Mouse (Mus musculus) stomach, embryonic 14.5 days (tissue): ENCODE measurements around the gene Fam160a1. TPM values are rescaled to one million over a fixed set of nuclear protein-coding genes. Genes with fewer than 3 reads are reported as not detected.

Source experiments
- ATAC-seq: fragments of 200-750 bp; cut with Nextera tagmentation; 2 replicates; pipeline ENCODE4 v1.8.0; 2017; ENCODE audit warnings: low read depth, moderate TSS enrichment; ENCODE audit not compliant: insufficient number of reproducible peaks, insufficient read depth, low FRiP score
- H3K27ac ChIP-seq: fragments of 300-500 bp; sonication (generic); 2 replicates; pipeline ENCODE4 v1.5.1; 2014; ENCODE audit warnings: mild to moderate bottlenecking, low read length, moderate library complexity, mixed read lengths
- H3K27me3 ChIP-seq: fragments of 300-500 bp; sonication (generic); 2 replicates; pipeline ENCODE4 v1.6.1; 2014; ENCODE audit warnings: low read length, control low read depth, mixed read lengths; ENCODE audit not compliant: control insufficient read depth, insufficient read depth
- H3K36me3 ChIP-seq: fragments of 300-500 bp; sonication (generic); 2 replicates; pipeline ENCODE4 v1.6.1; 2014; ENCODE audit warnings: mild to moderate bottlenecking, control low read depth, low read length, moderate library complexity, mixed read lengths; ENCODE audit not compliant: control insufficient read depth, insufficient read depth
- H3K4me1 ChIP-seq: fragments of 300-500 bp; sonication (generic); 2 replicates; pipeline ENCODE4 v1.6.1; 2014; ENCODE audit warnings: low read length, control low read depth, mixed read lengths; ENCODE audit not compliant: control insufficient read depth, insufficient read depth
- H3K4me2 ChIP-seq: fragments of 300-500 bp; sonication (generic); replicated peaks from 2 replicates; pipeline ENCODE4 v1.6.1; 2014; ENCODE audit warnings: low read depth, low read length, control low read depth
- H3K4me3 ChIP-seq: fragments of 300-500 bp; sonication (generic); 2 replicates; pipeline ENCODE4 v1.5.1; 2014; ENCODE audit warnings: low read depth, low read length, control low read depth
- H3K9ac ChIP-seq: fragments of 300-500 bp; sonication (generic); replicated peaks from 2 replicates; pipeline ENCODE4 v1.6.1; 2014; ENCODE audit warnings: low read depth, mild to moderate bottlenecking, control low read depth, low read length, moderate library complexity, mixed read lengths
- H3K9me3 ChIP-seq: fragments of 300-500 bp; sonication (generic); 2 replicates; pipeline ENCODE4 v1.6.1; 2016; ENCODE audit warnings: low read depth, low read length, control low read depth; ENCODE audit not compliant: control insufficient read depth
- WGBS: fragments of 180-500 bp; shearing (Covaris S2); extraction: QIAGEN DNeasy Blood & Tissue Kit; methylation state at CpG from one replicate; pipeline ENCODE4 v1.1.7; 2014; 5-methylcytosine and 5-hydroxymethylcytosine counted together
- polyA plus RNA-seq: library from polyadenylated mRNA; unstranded; fragments of >200 nt; fragmentation: Nextera tagmentation; extraction: Ambion mirVana; gene quantifications from 2 replicates; pipeline ENCODE4 v1.2.1, GENCODE M21; 2014

Fam160a1 gene
- polyA plus RNA-seq, 1 experiment from 2014 or later = 3.8 TPM

DNA sequence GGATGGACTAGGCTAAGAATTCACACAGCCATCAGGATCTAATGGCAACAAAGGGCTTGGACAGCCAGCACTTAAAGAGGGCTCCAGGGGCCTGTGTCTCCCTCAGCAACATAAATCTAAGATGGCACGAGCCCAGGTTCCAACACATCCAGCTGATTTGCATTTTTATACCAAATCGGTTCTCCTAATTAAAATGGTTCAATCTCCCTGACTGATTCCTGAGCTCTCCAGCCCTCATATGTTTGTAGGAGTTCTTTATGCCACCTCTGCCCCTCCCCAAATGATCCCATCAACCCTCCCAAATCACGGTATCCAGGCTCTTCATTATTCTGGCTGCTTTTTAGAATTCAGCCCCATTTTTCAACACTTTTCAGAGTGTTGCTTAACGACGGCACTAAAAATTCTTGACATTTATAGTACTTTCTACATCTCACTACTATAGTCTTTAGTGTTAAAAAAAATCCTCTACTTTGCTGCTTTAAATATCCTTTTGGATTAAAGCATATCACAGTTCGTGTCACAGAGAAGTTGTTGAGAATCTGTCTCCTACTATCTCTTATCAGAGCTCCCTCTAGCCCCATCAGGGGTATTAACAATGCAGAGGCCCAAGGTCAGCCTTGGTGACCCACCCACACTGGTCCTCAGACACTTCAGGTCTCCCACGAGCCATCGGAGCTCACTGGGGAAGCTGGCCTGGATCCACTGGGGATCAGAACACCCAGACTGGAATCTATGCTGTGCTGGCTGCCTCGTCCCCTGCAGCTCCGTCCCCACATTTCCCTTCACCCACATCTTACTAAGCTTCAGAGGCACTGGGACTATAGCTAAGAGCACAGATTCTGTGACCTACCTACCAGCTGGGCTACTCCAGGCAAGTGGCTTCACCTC, 154.9 kb downstream of the Fam160a1 start:
- no peak overlapping the region for H3K4me3 ChIP-seq
- H3K4me1 ChIP-seq = no peaks in the 10 kb centered on the region
- no peak for ATAC-seq
- no peaks in the 10 kb centered on the region for H3K9me3 ChIP-seq
- H3K9ac ChIP-seq = no peak overlapping the region
- H3K36me3 ChIP-seq = no peaks in the 10 kb centered on the region
- H3K27me3 ChIP-seq = no peaks in the 10 kb centered on the region
- H3K27ac ChIP-seq = no peak overlapping the region
- no peak overlapping the region for H3K4me2 ChIP-seq
- WGBS = 77% methylated on average over 10 of the region's 10 CpGs

DNA sequence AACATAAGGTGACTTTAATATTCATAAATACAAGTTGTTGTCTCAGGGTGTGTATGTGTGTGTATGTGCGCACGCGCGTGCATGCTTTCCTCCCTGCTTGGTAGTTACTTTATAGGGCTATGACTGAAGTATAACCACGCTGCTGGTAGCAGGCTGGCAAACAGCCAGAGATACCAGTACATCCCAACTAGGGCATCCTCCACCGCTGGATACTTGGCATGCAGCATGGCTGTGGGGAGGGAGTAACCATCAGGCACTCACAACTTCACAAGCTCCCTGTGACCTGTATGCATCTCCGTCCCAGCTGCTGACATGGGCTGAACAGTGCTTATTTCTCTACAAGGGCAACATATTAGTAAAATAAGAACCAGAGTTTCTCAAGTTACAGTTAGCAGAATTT, 157.4 kb downstream of the Fam160a1 start:
- no peak overlapping the region for H3K9ac ChIP-seq
- H3K27me3 ChIP-seq = no peaks in the 10 kb centered on the region
- WGBS = 88% methylated on average over 7 of the region's 7 CpGs
- H3K27ac ChIP-seq = no peak overlapping the region
- H3K4me2 ChIP-seq = no peak overlapping the region
- H3K4me1 ChIP-seq = no peaks in the 10 kb centered on the region
- H3K4me3 ChIP-seq = no peak overlapping the region
- no peaks in the 10 kb centered on the region for H3K36me3 ChIP-seq
- ATAC-seq = no peak
- no peaks in the 10 kb centered on the region for H3K9me3 ChIP-seq

DNA sequence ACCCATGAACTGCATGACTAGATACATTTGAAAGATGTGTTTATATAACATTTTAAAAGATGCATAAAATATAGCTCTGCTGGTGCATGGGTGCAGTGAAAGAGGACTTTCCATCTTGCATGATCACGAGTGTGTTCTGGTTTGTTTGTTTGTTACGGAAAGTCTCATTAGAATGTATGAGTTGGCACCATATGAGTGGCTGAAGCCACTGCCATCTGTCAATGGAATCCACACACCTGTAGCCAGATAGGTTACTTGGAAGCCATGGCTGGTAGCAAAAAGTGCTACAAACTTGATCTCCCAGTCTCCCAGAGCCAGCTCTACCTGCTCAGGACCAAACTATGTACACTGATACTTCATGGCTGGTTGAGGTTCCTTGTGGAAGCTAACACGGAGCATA, 161.6 kb downstream of the Fam160a1 start:
- no peak for ATAC-seq
- 90% methylated on average over 3 of the region's 3 CpGs for WGBS
- no peaks in the 10 kb centered on the region for H3K36me3 ChIP-seq
- H3K9me3 ChIP-seq = no peaks in the 10 kb centered on the region
- no peaks in the 10 kb centered on the region for H3K27me3 ChIP-seq
- H3K27ac ChIP-seq = no peak overlapping the region
- no peak overlapping the region for H3K4me2 ChIP-seq
- no peak overlapping the region for H3K4me3 ChIP-seq
- no peaks in the 10 kb centered on the region for H3K4me1 ChIP-seq
- H3K9ac ChIP-seq = no peak overlapping the region

DNA sequence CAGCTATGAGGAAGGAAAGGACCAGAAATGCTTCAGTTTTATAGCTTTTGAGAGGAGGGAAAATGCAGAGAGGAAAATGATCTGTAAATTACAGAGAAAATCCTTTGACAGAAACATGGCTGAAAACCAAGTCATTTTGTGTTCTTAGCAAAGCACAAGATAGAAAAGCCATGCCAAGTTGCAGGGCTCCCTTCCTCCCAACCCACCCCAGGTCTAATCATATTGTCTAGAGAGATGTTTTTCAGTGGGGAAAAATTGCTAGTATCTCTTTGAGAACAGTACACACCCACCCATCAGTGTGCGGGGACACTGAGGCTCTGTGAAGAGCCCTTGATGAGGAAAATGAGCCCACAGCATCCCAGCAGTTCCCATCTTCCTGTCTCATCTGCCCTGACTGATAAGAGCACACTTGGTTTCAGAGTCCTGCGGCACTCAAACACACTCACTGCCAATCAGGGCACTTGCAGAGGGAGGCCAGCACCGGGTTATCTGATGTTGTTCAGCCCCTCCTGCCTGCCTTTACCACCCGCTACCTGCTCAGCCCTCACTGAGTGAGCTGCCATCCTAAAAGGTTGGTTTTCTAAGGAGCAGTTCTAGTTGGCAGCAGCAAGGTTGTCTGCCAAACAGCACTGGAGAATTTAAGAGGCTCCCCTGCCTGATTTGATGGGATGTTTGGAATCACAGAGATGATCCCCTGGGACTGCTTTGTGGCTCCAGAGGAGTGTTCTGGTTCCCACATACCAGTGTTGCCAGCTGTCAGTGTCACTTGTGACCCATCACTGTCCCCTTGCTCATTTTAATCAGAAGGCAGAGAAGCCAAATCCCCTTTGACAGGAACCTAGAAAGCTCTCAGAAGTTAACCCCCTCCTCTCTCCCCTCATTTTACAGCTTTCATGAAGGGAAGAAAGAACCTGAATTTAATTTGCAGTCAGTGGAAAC, 164.1 kb downstream of the Fam160a1 start:
- no peak for ATAC-seq

DNA sequence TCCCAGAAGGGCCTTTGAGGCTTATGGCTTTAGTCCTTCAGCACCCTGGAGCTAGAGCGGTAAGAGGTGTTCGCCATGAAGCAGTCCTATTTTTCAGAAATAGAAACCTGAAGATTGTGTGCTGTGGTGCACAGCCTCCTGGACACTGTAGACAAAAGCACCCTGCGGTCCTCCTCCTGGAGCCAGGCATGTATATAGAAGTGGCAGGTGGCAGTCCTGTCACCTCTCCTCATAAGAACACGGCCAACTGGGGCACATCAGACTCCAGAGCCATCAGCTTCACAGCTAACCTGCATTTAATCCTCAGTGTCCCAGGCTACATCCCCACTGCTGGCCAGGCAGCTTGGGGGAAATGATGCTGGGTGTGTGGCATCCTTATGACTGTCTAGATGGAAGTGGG, 167.9 kb downstream of the Fam160a1 start:
- H3K9me3 ChIP-seq = no peaks in the 10 kb centered on the region
- no peak overlapping the region for H3K4me3 ChIP-seq
- WGBS = 88% methylated on average over 4 of the region's 4 CpGs
- H3K36me3 ChIP-seq = no peaks in the 10 kb centered on the region
- no peak for ATAC-seq
- no peak overlapping the region for H3K9ac ChIP-seq
- H3K4me1 ChIP-seq = 0 out of 2 replicates have a peak, but pooled peaks cover 3% of the 10 kb centered on the region
- H3K4me2 ChIP-seq = no peak overlapping the region
- no peaks in the 10 kb centered on the region for H3K27me3 ChIP-seq
- no peak overlapping the region for H3K27ac ChIP-seq

More for the DNA sequence above, 164.1 kb downstream of the Fam160a1 start:
- 67% methylated on average over 4 of the region's 4 CpGs for WGBS
- Histone ChIP-seq H3K4me1 (no peaks in the 10 kb centered on the region), H3K27ac (no peak overlapping the region), H3K9me3 (no peaks in the 10 kb centered on the region), H3K4me3 (no peak overlapping the region), H3K36me3 (no peaks in the 10 kb centered on the region), H3K4me2 (no peak overlapping the region), H3K9ac (no peak overlapping the region), H3K27me3 (no peaks in the 10 kb centered on the region)

DNA sequence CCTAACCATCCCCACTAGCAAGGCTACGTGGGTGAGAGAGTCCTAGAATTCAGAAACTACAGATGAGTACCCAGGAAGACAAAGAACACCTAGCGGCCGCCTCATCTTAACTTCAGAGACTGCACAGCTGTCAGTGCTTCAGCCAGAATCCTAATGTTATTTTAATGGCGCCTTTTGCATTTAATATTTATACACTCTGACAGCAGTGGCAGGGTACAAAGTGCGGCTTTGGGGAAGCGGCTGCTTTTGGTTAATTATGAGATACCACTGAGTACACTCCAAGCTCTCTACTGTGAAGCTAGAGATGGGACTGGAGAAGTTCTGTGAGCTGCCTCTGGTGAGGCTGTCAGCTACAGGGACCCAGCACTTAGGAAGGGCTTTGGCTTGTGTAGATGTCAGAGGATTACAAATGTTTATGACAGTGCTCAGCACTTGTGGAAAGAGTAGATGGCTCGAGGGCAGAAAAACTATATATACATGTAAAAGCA, 171.5 kb downstream of the Fam160a1 start:
- Histone ChIP-seq H3K4me2 (no peak overlapping the region), H3K9me3 (no peaks in the 10 kb centered on the region), H3K4me3 (no peak overlapping the region), H3K4me1 (0 out of 2 replicates have a peak, but pooled peaks cover 3% of the 10 kb centered on the region), H3K9ac (no peak overlapping the region), H3K36me3 (no peaks in the 10 kb centered on the region), H3K27ac (no peak overlapping the region), H3K27me3 (no peaks in the 10 kb centered on the region)
- no peak for ATAC-seq
- 50% methylated on average over 7 of the region's 7 CpGs for WGBS

DNA sequence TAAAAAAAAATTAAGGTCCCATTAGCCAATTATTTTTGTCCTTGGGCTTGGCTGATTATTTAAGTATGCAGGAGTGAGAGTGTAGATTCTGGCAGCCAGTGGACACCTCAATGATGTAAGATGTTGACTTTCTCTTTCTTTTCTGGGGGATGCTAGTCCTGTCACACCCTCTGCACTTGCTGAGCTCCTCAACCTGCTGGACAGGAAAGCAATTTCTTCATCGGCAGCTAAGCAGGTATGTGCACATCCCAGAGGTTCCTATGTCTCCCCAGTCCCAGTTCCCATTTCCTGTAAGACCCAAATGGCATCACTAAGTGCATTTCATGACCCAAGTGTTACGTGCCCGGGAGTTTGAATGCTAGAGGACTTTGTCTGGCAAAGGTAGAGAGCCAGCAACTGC, 172.3 kb downstream of the Fam160a1 start:
- Histone ChIP-seq H3K36me3 (no peaks in the 10 kb centered on the region), H3K9ac (no peak overlapping the region), H3K27ac (no peak overlapping the region), H3K27me3 (no peaks in the 10 kb centered on the region), H3K9me3 (no peaks in the 10 kb centered on the region), H3K4me1 (0 out of 2 replicates have a peak, but pooled peaks cover 3% of the 10 kb centered on the region), H3K4me3 (no peak overlapping the region), H3K4me2 (no peak overlapping the region)
- ATAC-seq = no peak
- WGBS = 82% methylated on average over 3 of the region's 3 CpGs

DNA sequence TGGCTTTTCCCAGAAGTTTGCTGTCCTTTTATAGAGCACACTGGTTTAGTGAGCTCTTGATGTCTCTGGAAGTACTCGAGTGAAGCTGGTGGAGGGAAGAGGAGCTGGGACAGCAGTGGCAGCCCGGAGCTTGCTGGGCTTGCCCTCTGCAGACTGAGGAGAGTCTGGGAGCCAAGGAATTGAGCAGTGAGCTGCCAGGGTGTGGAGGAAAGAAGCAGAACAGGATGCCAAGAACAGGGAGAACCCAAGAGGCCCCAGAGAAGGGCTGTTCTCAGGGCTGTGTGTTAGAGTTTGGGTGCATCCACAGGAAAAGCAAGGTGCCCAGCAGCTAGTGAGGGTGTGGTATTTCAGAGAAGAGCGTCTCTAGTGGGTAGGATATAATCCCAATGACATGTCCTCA, 175.3 kb downstream of the Fam160a1 start:
- no peak for ATAC-seq
- no peaks in the 10 kb centered on the region for H3K36me3 ChIP-seq
- H3K27ac ChIP-seq = no peak overlapping the region
- no peak overlapping the region for H3K9ac ChIP-seq
- H3K4me1 ChIP-seq = 0 out of 2 replicates have a peak, but pooled peaks cover 3% of the 10 kb centered on the region
- no peaks in the 10 kb centered on the region for H3K9me3 ChIP-seq
- no peak overlapping the region for H3K4me2 ChIP-seq
- WGBS = 86% methylated on average over 3 of the region's 3 CpGs
- H3K4me3 ChIP-seq = no peak overlapping the region
- H3K27me3 ChIP-seq = no peaks in the 10 kb centered on the region
